Mouse (Mus musculus) kidney, embryonic 16.5 days (tissue): ENCODE results near the gene Vrk2. TPM values are rescaled to one million over a fixed set of nuclear protein-coding genes. Genes with fewer than 3 reads are reported as not detected.

Experiments
- ATAC-seq: fragments of 200-750 bp; cut with Nextera tagmentation; 2 replicates; pipeline ENCODE4 v1.8.0; 2017; ENCODE audit warnings: moderate TSS enrichment; ENCODE audit not compliant: low FRiP score, low TSS enrichment
- H3K27ac ChIP-seq: fragments of 300-500 bp; sonication (generic); 2 replicates; pipeline ENCODE4 v1.5.1; 2014; ENCODE audit warnings: low read length
- H3K27me3 ChIP-seq: fragments of 300-500 bp; sonication (generic); 2 replicates; pipeline ENCODE4 v1.6.1; 2014; ENCODE audit warnings: low read length, control low read depth, mixed read lengths; ENCODE audit not compliant: insufficient read depth
- H3K36me3 ChIP-seq: fragments of 300-500 bp; sonication (generic); 2 replicates; pipeline ENCODE4 v1.6.1; 2014; ENCODE audit warnings: low read length, control low read depth, mixed read lengths; ENCODE audit not compliant: insufficient read depth
- H3K4me1 ChIP-seq: fragments of 300-500 bp; sonication (generic); 2 replicates; pipeline ENCODE4 v1.6.1; 2014; ENCODE audit warnings: low read length, control low read depth, mixed read lengths; ENCODE audit not compliant: insufficient read depth
- H3K4me2 ChIP-seq: fragments of 300-500 bp; sonication (generic); replicated peaks from 2 replicates; pipeline ENCODE4 v1.6.1; 2014; ENCODE audit warnings: low read depth, low read length
- H3K4me3 ChIP-seq: fragments of 300-500 bp; sonication (generic); 2 replicates; pipeline ENCODE4 v1.5.1; 2014; ENCODE audit warnings: mild to moderate bottlenecking, low read length
- H3K9ac ChIP-seq: fragments of 300-500 bp; sonication (generic); replicated peaks from 2 replicates; pipeline ENCODE4 v1.6.1; 2014; ENCODE audit warnings: low read length
- H3K9me3 ChIP-seq: fragments of 300-500 bp; sonication (generic); 2 replicates; pipeline ENCODE4 v1.6.1; 2016; ENCODE audit warnings: low read length, control low read depth
- WGBS: fragments of 180-500 bp; shearing (Covaris S2); extraction: QIAGEN DNeasy Blood & Tissue Kit; methylation state at CpG from one replicate; pipeline ENCODE4 v1.1.7; 2014; 5-methylcytosine and 5-hydroxymethylcytosine counted together
- polyA plus RNA-seq: library from polyadenylated mRNA; unstranded; fragments of >200 nt; fragmentation: Nextera tagmentation; extraction: Ambion mirVana; gene quantifications from 2 replicates; pipeline ENCODE4 v1.2.1, GENCODE M21; 2015

The Vrk2 gene
- polyA plus RNA-seq, 1 experiment from 2014 or later, result 18.6 TPM

GRCm38 (mm10) chr11:26600692-26601091 is 6.9 kb upstream of the Vrk2 start:
- no peak overlapping the region for H3K27ac ChIP-seq
- ATAC-seq, result no peak
- H3K9ac ChIP-seq, result no peak overlapping the region
- no peaks in the 10 kb centered on the region for H3K4me1 ChIP-seq
- H3K9me3 ChIP-seq, result no peaks in the 10 kb centered on the region
- H3K36me3 ChIP-seq, result no peaks in the 10 kb centered on the region
- no peak overlapping the region for H3K4me3 ChIP-seq
- WGBS, result 86% methylated on average over 4 of the region's 4 CpGs
- no peaks in the 10 kb centered on the region for H3K27me3 ChIP-seq
- H3K4me2 ChIP-seq, result no peak overlapping the region

- no peak for ATAC-seq
- H3K27me3 ChIP-seq, result no peaks in the 10 kb centered on the region
- no peak overlapping the region for H3K4me3 ChIP-seq
- H3K9me3 ChIP-seq, result no peaks in the 10 kb centered on the region
- no peaks in the 10 kb centered on the region for H3K4me1 ChIP-seq
- WGBS, result 74% methylated on average over 1 of the region's 1 CpGs
- no peak overlapping the region for H3K4me2 ChIP-seq
- no peak overlapping the region for H3K9ac ChIP-seq
- H3K36me3 ChIP-seq, result no peaks in the 10 kb centered on the region
- no peak overlapping the region for H3K27ac ChIP-seq
Observed at GRCm38 (mm10) chr11:26598876-26599275, 5.1 kb upstream of the Vrk2 start.

GRCm38 (mm10) chr11:26597761-26598160 is 4.0 kb upstream of the Vrk2 start:
- Histone ChIP-seq H3K27me3 (no peaks in the 10 kb centered on the region), H3K4me1 (no peaks in the 10 kb centered on the region), H3K4me2 (no peak overlapping the region), H3K36me3 (no peaks in the 10 kb centered on the region), H3K9me3 (no peaks in the 10 kb centered on the region), H3K27ac (no peak overlapping the region), H3K9ac (no peak overlapping the region), H3K4me3 (no peak overlapping the region)
- WGBS, result 73% methylated on average over 6 of the region's 6 CpGs
- ATAC-seq, result no peak

GRCm38 (mm10) chr11:26597145-26597544 is 3.3 kb upstream of the Vrk2 start:
- H3K4me2 ChIP-seq, result no peak overlapping the region
- H3K4me1 ChIP-seq, result peaks cover 6% of the 10 kb centered on the region; the same call in 1 of the 2 replicates
- H3K27me3 ChIP-seq, result no peaks in the 10 kb centered on the region
- ATAC-seq, result no peak
- WGBS, result 59% methylated on average over 6 of the region's 6 CpGs
- no peak overlapping the region for H3K4me3 ChIP-seq
- H3K9me3 ChIP-seq, result no peaks in the 10 kb centered on the region
- H3K27ac ChIP-seq, result no peak overlapping the region
- H3K36me3 ChIP-seq, result no peaks in the 10 kb centered on the region
- H3K9ac ChIP-seq, result no peak overlapping the region

- Histone ChIP-seq H3K36me3 (no peaks in the 10 kb centered on the region), H3K4me1 (peaks cover 6% of the 10 kb centered on the region; the same call in 1 of the 2 replicates), H3K4me2 (no peak overlapping the region), H3K27ac (no peak overlapping the region), H3K9ac (no peak overlapping the region), H3K27me3 (no peaks in the 10 kb centered on the region), H3K9me3 (no peaks in the 10 kb centered on the region), H3K4me3 (no peak overlapping the region)
- no peak for ATAC-seq
- WGBS, result 86% methylated on average over 1 of the region's 1 CpGs
Observed at GRCm38 (mm10) chr11:26596186-26596585, 2.4 kb upstream of the Vrk2 start.

- no peaks in the 10 kb centered on the region for H3K27me3 ChIP-seq
- no peak for ATAC-seq
Observed at GRCm38 (mm10) chr11:26594487-26594886, 688 bp upstream of the Vrk2 start.

GRCm38 (mm10) chr11:26592395-26593053 is 1.3 kb downstream of the Vrk2 start:
- no peaks in the 10 kb centered on the region for H3K27me3 ChIP-seq
- ATAC-seq, result peak; percentile 0; the same call in 1 of the 2 replicates
- H3K4me2 ChIP-seq, result peak overlapping the region; percentile 56
- H3K4me3 ChIP-seq, result peak overlapping the region; percentile 82
- H3K36me3 ChIP-seq, result no peaks in the 10 kb centered on the region
- H3K9ac ChIP-seq, result peak overlapping the region; percentile 90
- H3K9me3 ChIP-seq, result no peaks in the 10 kb centered on the region
- WGBS, result 28% methylated on average over 6 of the region's 6 CpGs
- H3K4me1 ChIP-seq, result peaks cover 6% of the 10 kb centered on the region; the same call in 1 of the 2 replicates
- peak overlapping the region; percentile 76; the same call in 1 of the 2 replicates for H3K27ac ChIP-seq

More at GRCm38 (mm10) chr11:26594487-26594886, 688 bp upstream of the Vrk2 start:
- H3K4me1 ChIP-seq, result peaks cover 6% of the 10 kb centered on the region; the same call in 1 of the 2 replicates
- H3K4me2 ChIP-seq, result no peak overlapping the region
- H3K27ac ChIP-seq, result no peak overlapping the region
- no peaks in the 10 kb centered on the region for H3K36me3 ChIP-seq
- WGBS, result 67% methylated on average over 1 of the region's 1 CpGs
- H3K9ac ChIP-seq, result no peak overlapping the region
- no peak overlapping the region for H3K4me3 ChIP-seq
- H3K9me3 ChIP-seq, result no peaks in the 10 kb centered on the region

GRCm38 (mm10) chr11:26587184-26587524 is 6.6 kb downstream of the Vrk2 start:
- no peaks in the 10 kb centered on the region for H3K36me3 ChIP-seq
- no peaks in the 10 kb centered on the region for H3K27me3 ChIP-seq
- no peak overlapping the region for H3K4me3 ChIP-seq
- WGBS, result 95% methylated on average over 1 of the region's 1 CpGs
- no peaks in the 10 kb centered on the region for H3K9me3 ChIP-seq
- H3K4me2 ChIP-seq, result no peak overlapping the region
- ATAC-seq, result no peak
- no peak overlapping the region for H3K27ac ChIP-seq
- H3K9ac ChIP-seq, result no peak overlapping the region
- H3K4me1 ChIP-seq, result peaks cover under 1% of the 10 kb centered on the region

- H3K36me3 ChIP-seq, result no peaks in the 10 kb centered on the region
- H3K9ac ChIP-seq, result no peak overlapping the region
- H3K9me3 ChIP-seq, result no peaks in the 10 kb centered on the region
- H3K4me2 ChIP-seq, result no peak overlapping the region
- no peak overlapping the region for H3K4me3 ChIP-seq
- no peak overlapping the region for H3K27ac ChIP-seq
- H3K27me3 ChIP-seq, result no peaks in the 10 kb centered on the region
- no peak for ATAC-seq
- no peaks in the 10 kb centered on the region; the same call in 1 of the 2 replicates for H3K4me1 ChIP-seq
- WGBS, result 59% methylated on average over 6 of the region's 6 CpGs
Observed at GRCm38 (mm10) chr11:26586367-26587183, 7.2 kb downstream of the Vrk2 start.
